Mouse (Mus musculus) retina, postnatal 7 days (tissue): ENCODE measurements around the gene Erv3.

Experiments used
- DNase-seq: peaks from one replicate; pipeline ENCODE4 v3.0.0-alpha.2; 2012; ENCODE audit warnings: low read depth, low spot score

The Erv3 gene

GRCm38 (mm10) chr2:131859721-131860120, at the start of gene Erv3:
TSS of gene Erv3 (minus strand) at chr2:131859747.
- no peak for DNase-seq

- no peak for DNase-seq
These were observed 49.4 kb upstream of the Erv3 start for GRCm38 (mm10) chr2:131908906-131909305.

- DNase-seq, result no peak
These were observed 48.9 kb upstream of the Erv3 start for GRCm38 (mm10) chr2:131908351-131908861.

GRCm38 (mm10) chr2:131907311-131907710, 47.8 kb upstream of the Erv3 start:
- no peak for DNase-seq

- DNase-seq, result no peak
These were observed 47.3 kb upstream of the Erv3 start for GRCm38 (mm10) chr2:131906846-131907245.

GRCm38 (mm10) chr2:131906266-131906665, 46.7 kb upstream of the Erv3 start:
- no peak for DNase-seq

- DNase-seq, result no peak
These were observed 46.2 kb upstream of the Erv3 start for GRCm38 (mm10) chr2:131905776-131906175.

- no peak for DNase-seq
These were observed 45.5 kb upstream of the Erv3 start for GRCm38 (mm10) chr2:131905025-131905424.

GRCm38 (mm10) chr2:131902867-131903266, 43.3 kb upstream of the Erv3 start:
- no peak for DNase-seq

- DNase-seq, result no peak
These were observed 42.9 kb upstream of the Erv3 start for GRCm38 (mm10) chr2:131902423-131902822.

- no peak for DNase-seq
These were observed 38.0 kb upstream of the Erv3 start for GRCm38 (mm10) chr2:131897336-131898109.

GRCm38 (mm10) chr2:131896011-131896410, 36.5 kb upstream of the Erv3 start:
- no peak for DNase-seq

- DNase-seq, result no peak
These were observed 35.6 kb upstream of the Erv3 start for GRCm38 (mm10) chr2:131895106-131895505.

- no peak for DNase-seq
These were observed 33.0 kb upstream of the Erv3 start for GRCm38 (mm10) chr2:131892534-131892933.

- DNase-seq, result no peak
These were observed 28.7 kb upstream of the Erv3 start for GRCm38 (mm10) chr2:131888233-131888632.

GRCm38 (mm10) chr2:131886503-131887160, 27.1 kb upstream of the Erv3 start:
- no peak for DNase-seq

GRCm38 (mm10) chr2:131883136-131883535, 23.6 kb upstream of the Erv3 start:
- DNase-seq, result no peak

GRCm38 (mm10) chr2:131881766-131882165, 22.2 kb upstream of the Erv3 start:
- no peak for DNase-seq

GRCm38 (mm10) chr2:131876551-131877265, 17.2 kb upstream of the Erv3 start:
- DNase-seq, result no peak

- no peak for DNase-seq
These were observed 13.8 kb upstream of the Erv3 start for GRCm38 (mm10) chr2:131873376-131873775.

GRCm38 (mm10) chr2:131868983-131869382, 9.4 kb upstream of the Erv3 start:
- no peak for DNase-seq

GRCm38 (mm10) chr2:131866676-131867075, 7.1 kb upstream of the Erv3 start:
- DNase-seq, result no peak
